Mouse (Mus musculus) mammary gland, adult 2 months (tissue): ENCODE measurements around the gene Msl3l2. TPM values are rescaled to one million over a fixed set of nuclear protein-coding genes. Genes with fewer than 3 reads are reported as not detected.

ENCODE experiments used
- polyA plus RNA-seq: library from polyadenylated mRNA; depleted of rRNA; stranded (reverse); fragments of >200 nt; gene quantifications from 2 replicates; pipeline ENCODE4 v1.2.3, GENCODE M21; 2012; ENCODE audit warnings: low replicate concordance; rRNA removed

The Msl3l2 gene
- polyA plus RNA-seq = 3.1 and 8.2 TPM in 2 replicates

DNA sequence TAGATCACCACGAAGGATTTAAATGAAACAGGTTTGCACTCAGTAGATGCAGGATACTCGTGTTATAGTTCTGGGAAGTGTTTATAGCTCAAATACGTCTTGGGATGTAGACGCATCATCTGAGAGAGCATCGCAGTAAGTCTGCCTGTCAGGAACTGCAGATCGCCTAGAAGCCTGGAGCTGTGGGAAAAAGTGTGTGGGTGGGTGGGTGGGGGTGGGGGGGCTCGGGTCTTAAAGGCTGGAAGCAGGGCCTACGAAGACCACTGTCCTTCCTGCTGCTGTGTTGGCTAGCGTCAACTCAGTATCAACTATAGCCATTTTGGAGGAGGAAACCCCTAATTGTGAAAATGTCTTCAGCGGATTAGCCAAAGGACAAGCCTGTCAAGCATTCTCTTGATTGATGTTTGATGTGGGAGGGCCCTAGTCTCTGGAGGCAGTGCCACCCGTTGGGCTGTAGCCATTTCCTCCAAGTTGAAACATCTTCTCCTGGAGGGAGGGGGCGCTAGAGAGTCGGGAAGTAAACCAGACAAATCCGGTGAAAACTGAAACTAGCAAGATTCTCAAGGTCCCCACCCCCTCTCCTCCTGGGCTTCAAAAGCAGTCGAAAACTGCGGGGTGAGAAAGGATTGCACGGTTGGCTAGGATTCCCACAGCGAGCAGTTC is at the start of gene Msl3l2:
Gene Msl3l2, plus strand, starts transcription at position 585 of the 663 bp plus-strand sequence.

Other genes starting within 250 kb of the Msl3l2 start
- 0.65 and 1.5 TPM in 2 replicates for gene Tbc1d32, start 121.8 kb downstream of the Msl3l2 start, polyA plus RNA-seq